Mouse (Mus musculus): ENCODE measurements around the gene Ddo.

DNA sequence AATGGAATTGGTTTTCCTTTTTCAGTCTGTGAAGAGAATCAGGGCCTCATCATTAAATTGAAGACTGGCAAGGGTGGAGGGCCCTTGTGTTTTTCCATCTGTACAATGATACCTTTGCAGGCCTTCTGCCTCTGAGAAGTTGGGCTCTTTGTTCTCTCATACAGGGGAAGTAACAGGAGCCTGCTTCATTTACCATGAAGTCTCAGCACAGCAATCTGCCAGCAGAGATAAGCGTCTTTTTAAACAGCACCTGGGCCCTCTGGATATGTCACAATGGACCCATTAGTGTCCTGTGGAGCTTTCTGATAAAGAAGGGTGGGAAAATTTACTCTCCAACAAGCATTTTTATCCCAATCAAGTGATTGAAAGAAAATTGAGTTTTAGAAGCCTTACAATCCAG, 59.1 kb downstream of the Ddo start:
- no peak for TF ChIP-seq GATA1 (IDR thresholded peaks at IDR 0.05; ENCODE audit: borderline replicate concordance, low read length)
- no peak for TF ChIP-seq FLI1 (IDR thresholded peaks at IDR 0.05; ENCODE audit: low read length)

Measured in megakaryocyte, embryonic 14.5 days (primary cell).